Mouse (Mus musculus): ENCODE measurements around the gene Zbtb4.

GRCm38 (mm10) chr11:69804652-69804940 is 38.9 kb downstream of the Zbtb4 start:
- TF ChIP-seq CTCF (IDR thresholded peaks at IDR 0.05; ENCODE audit: low read depth) (no peak), EP300 (optimal IDR thresholded peaks at IDR 0.05) (no peak)

All from stomach, postnatal 0 days (tissue).